Mouse (Mus musculus): ENCODE results near the gene Mtf1. TPM values are rescaled to one million over a fixed set of nuclear protein-coding genes. Genes with fewer than 3 reads are reported as not detected.

Gene Mtf1
- polyA plus RNA-seq, 1 experiment from 2014 or later = 12.8 TPM

DNA sequence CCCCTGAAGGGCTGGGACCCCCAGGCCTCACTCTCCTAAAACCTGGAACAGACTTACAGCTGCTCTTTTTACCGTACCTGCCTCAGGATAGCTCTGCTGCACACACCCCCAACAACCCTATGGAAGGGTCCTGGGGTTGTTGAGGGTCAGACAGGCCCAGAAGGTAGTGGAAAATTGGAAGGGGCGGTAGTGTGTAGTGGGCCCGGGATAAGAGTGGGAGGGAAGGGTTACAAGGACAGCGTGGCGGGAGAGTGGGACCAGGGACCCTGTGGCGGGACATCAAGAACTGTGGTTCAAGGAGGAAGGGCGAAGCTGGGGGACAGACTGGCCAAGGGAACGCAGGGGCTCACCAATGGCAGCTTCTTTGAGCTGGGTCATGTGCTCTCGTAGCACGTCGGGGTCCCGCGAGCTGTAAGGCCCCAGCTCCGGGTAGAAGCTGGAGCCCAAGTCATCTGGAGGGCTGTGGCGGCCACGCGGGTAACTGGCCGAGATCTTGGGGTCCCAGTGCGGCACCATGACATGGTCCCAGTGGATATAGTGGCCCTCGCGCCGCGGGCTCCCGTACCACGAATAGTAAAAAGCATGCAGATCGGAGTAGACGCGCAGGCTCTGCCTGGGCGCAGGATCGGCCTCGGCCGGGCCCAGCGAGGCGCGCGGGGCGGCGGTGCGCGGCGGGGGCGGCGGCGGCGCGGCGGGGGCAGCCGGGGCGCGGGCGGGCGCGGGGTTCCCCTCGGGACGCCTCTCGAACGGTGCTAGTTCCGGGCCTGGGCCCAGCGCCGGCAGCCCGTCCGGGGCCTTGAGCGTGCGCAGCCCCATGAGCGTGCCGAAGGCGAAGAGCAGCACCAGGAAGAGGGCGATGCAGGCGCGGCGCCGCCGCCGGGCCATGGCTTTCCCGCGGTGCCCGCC lies 59.6 kb downstream of the Mtf1 start, which contains the start of gene Maneal:
TSS of gene Maneal (minus strand) at position 889 of the 906 bp plus-strand sequence.
- ATAC-seq (ENCODE audit: insufficient number of reproducible peaks, insufficient read depth, low FRiP score, low TSS enrichment) = no peak
- whole genome bisulfite sequencing = 3% methylated on average over 62 of the region's 77 CpGs
- no peaks in the 10 kb centered on the region for H3K9me3 ChIP-seq
- H3K27ac ChIP-seq = no peak within 1 kb of the TSS
- H3K27me3 ChIP-seq = peaks cover 38% of the 10 kb centered on the region
- peak within 1 kb of the TSS; percentile 55 for H3K9ac ChIP-seq
- peak within 1 kb of the TSS; percentile 53 for H3K4me3 ChIP-seq
- peaks cover 6% of the 10 kb centered on the region; the same call in 1 of the 2 replicates for H3K36me3 ChIP-seq
- peak within 1 kb of the TSS; percentile 82 for H3K4me2 ChIP-seq (replicated peaks)
- peaks cover 15% of the 10 kb centered on the region for H3K4me1 ChIP-seq

- no peak overlapping the region for H3K4me3 ChIP-seq
- H3K9ac ChIP-seq = no peak overlapping the region
- 0 out of 2 replicates have a peak, but pooled peaks cover 4% of the 10 kb centered on the region for H3K9me3 ChIP-seq
- ATAC-seq (ENCODE audit: insufficient number of reproducible peaks, insufficient read depth, low FRiP score, low TSS enrichment) = no peak
- no peaks in the 10 kb centered on the region for H3K4me1 ChIP-seq
- H3K27me3 ChIP-seq = no peaks in the 10 kb centered on the region
- H3K36me3 ChIP-seq = no peaks in the 10 kb centered on the region
- WGBS = 100% methylated on average over 1 of the region's 1 CpGs
- H3K4me2 ChIP-seq (replicated peaks) = no peak overlapping the region
- H3K27ac ChIP-seq = no peak overlapping the region
These were observed 70.8 kb downstream of the Mtf1 start for GRCm38 (mm10) chr4:124872719-124873118.

GRCm38 (mm10) chr4:124880599-124880998 lies 78.7 kb downstream of the Mtf1 start, which contains the start of gene Epha10:
Gene Epha10 (plus strand): TSS chr4:124880899.
- Histone ChIP-seq H3K4me1 (peaks cover 13% of the 10 kb centered on the region), H3K9ac (no peak within 1 kb of the TSS)
- 7% methylated on average over 11 of the region's 11 CpGs for WGBS

DNA sequence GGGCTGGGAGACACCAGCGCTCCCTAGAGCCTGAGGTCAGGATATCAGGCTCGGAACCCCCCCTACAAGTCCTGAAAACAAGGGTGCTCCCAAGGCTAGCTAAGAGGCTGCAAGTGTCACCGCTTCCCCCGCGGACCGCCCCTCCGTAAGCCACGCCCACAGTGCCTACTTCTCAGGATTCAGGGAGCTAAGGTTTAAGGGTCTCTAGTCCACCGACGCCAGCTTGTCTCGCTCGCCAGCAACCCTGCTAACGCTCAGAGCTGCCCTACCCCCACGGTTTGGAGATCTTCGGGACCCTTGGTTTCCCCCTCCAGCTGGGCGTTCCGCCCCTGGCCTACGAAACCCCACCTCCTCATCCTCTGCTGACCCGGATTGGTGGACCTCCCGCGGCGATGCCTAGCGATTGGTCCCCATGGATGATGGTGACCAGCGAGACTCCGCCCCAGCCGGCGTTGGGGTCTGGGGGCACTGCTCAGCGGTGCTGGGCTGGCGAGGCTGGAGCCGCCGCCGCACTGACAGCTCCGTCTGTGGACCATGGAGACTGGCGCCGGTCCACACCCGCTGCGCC lies 79.5 kb downstream of the Mtf1 start:
- Histone ChIP-seq H3K27me3 (peaks cover 72% of the 10 kb centered on the region), H3K9me3 (no peaks in the 10 kb centered on the region), H3K4me2 (replicated peaks) (peak overlapping the region; percentile 66), H3K4me1 (peaks cover 13% of the 10 kb centered on the region), H3K27ac (no peak overlapping the region), H3K9ac (no peak overlapping the region), H3K4me3 (peak overlapping the region; percentile 33), H3K36me3 (no peaks in the 10 kb centered on the region)
- peak; percentile 74; the same call in 1 of the 2 replicates for ATAC-seq (ENCODE audit: insufficient number of reproducible peaks, insufficient read depth, low FRiP score, low TSS enrichment)
- WGBS = under 1% methylated on average over 37 of the region's 37 CpGs

More at GRCm38 (mm10) chr4:124880599-124880998, 78.7 kb downstream of the Mtf1 start, which contains the start of gene Epha10:
- no peaks in the 10 kb centered on the region for H3K36me3 ChIP-seq
- H3K9me3 ChIP-seq = no peaks in the 10 kb centered on the region
- ATAC-seq (ENCODE audit: insufficient number of reproducible peaks, insufficient read depth, low FRiP score, low TSS enrichment) = no peak
- H3K4me2 ChIP-seq (replicated peaks) = peak within 1 kb of the TSS; percentile 66
- H3K27ac ChIP-seq = no peak within 1 kb of the TSS
- peaks cover 64% of the 10 kb centered on the region for H3K27me3 ChIP-seq
- H3K4me3 ChIP-seq = peak within 1 kb of the TSS; percentile 33

- 0 out of 2 replicates have a peak, but pooled peaks have one; percentile 19 for ATAC-seq (ENCODE audit: insufficient number of reproducible peaks, insufficient read depth, low FRiP score, low TSS enrichment)
- Histone ChIP-seq H3K27me3 (peaks cover 78% of the 10 kb centered on the region), H3K4me2 (replicated peaks) (peak overlapping the region; percentile 66), H3K27ac (no peak overlapping the region), H3K9ac (no peak overlapping the region), H3K4me3 (peak overlapping the region; percentile 33), H3K4me1 (peaks cover 13% of the 10 kb centered on the region), H3K9me3 (no peaks in the 10 kb centered on the region), H3K36me3 (no peaks in the 10 kb centered on the region)
- under 1% methylated on average over 37 of the region's 37 CpGs for WGBS
These were observed 80.3 kb downstream of the Mtf1 start for GRCm38 (mm10) chr4:124882151-124882729.

DNA sequence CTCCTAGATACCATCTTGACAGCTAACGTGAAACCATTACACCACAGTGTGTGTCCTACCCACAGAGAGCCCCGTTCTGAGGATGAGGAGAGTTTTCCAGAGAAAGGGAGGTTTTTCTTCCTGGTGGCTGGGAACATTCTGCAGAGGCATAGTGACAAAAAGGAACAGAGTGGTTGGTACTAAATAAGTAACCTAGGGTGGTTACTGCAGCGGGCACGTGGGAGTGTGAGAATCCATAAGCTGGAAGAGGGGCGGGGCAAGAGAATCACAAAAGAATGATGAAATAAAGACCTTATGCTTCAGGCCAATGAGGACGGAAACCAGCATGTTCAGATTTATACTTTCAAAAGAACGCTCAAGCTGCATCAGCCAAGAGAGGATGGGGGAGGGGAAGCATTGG lies 86.8 kb downstream of the Mtf1 start:
- no peak for ATAC-seq (ENCODE audit: insufficient number of reproducible peaks, insufficient read depth, low FRiP score, low TSS enrichment)
- Histone ChIP-seq H3K9ac (no peak overlapping the region), H3K4me2 (replicated peaks) (no peak overlapping the region), H3K36me3 (no peaks in the 10 kb centered on the region), H3K4me3 (no peak overlapping the region), H3K27me3 (peaks cover 65% of the 10 kb centered on the region), H3K9me3 (no peaks in the 10 kb centered on the region), H3K4me1 (no peaks in the 10 kb centered on the region), H3K27ac (no peak overlapping the region)
- WGBS = 73% methylated on average over 7 of the region's 7 CpGs

DNA sequence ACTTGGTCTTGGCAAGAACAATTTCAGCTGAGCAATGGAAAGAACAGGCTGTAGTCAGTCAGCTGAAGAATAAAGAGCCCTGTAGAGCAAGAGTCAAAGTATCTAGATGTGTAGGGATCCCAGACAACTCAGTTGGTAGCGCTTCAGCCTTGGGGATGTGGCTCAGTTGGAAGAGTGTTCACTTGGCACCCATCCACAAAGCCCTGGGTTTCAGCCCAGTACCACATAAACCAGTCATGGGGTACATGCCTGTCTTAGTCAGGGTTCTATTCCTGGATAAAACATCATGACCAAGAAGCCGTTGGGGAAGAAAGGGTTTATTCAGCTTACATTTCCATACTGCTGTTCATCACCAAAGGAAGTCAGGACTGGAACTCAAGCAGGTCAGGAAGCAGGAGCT lies 88.0 kb downstream of the Mtf1 start:
- no peak for ATAC-seq (ENCODE audit: insufficient number of reproducible peaks, insufficient read depth, low FRiP score, low TSS enrichment)
- Histone ChIP-seq H3K4me2 (replicated peaks) (no peak overlapping the region), H3K36me3 (no peaks in the 10 kb centered on the region), H3K4me3 (no peak overlapping the region), H3K9me3 (no peaks in the 10 kb centered on the region), H3K27ac (no peak overlapping the region), H3K9ac (no peak overlapping the region), H3K4me1 (peaks cover 7% of the 10 kb centered on the region), H3K27me3 (peaks cover 68% of the 10 kb centered on the region)
- 90% methylated on average over 2 of the region's 2 CpGs for WGBS

GRCm38 (mm10) chr4:124890831-124891230 lies 88.9 kb downstream of the Mtf1 start:
- WGBS = 74% methylated on average over 5 of the region's 5 CpGs
- Histone ChIP-seq H3K9ac (no peak overlapping the region), H3K4me3 (no peak overlapping the region), H3K4me1 (peaks cover 9% of the 10 kb centered on the region), H3K27ac (no peak overlapping the region), H3K4me2 (replicated peaks) (no peak overlapping the region), H3K27me3 (peaks cover 70% of the 10 kb centered on the region), H3K9me3 (no peaks in the 10 kb centered on the region), H3K36me3 (no peaks in the 10 kb centered on the region)
- no peak for ATAC-seq (ENCODE audit: insufficient number of reproducible peaks, insufficient read depth, low FRiP score, low TSS enrichment)

GRCm38 (mm10) chr4:124893769-124894168 lies 91.9 kb downstream of the Mtf1 start:
- H3K27me3 ChIP-seq = peaks cover 78% of the 10 kb centered on the region

DNA sequence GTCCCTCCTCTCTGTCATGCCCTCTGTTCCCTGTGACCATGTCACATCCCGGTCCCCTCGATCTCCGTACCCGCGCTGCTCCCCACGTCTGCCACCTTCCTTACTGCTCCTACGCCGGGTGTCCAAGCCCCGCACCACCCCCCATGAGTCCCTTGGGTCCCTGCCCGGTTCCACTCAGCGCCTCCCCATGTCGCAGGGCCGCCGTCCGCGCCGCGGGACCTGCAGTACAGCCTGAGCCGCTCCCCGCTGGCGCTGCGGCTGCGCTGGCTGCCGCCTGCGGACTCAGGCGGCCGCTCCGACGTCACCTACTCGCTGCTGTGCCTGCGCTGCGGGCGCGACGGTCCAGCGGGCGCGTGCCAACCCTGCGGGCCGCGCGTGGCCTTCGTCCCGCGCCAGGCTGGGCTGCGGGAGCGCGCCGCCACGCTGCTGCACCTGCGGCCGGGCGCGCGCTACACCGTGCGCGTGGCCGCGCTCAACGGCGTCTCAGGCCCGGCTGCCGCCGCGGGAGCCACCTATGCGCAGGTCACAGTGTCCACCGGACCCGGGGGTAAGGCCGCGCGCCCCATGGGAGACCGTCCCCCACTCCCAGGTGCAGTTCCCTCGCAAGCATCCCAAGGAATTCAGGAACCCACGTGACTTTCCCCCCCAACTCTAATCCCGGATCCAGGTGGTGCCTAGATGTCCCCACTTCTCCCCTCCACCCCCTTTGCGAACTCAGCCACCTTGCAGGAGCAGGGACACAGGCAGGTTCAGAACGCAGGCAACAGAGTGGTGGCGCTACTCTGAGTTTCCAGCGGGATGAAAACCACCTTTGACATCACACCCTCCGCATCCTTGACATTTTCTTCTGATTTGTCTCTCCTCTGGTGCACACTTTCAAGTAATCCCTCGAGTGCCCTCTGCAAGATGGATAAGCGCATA lies 92.9 kb downstream of the Mtf1 start:
- no peak for ATAC-seq (ENCODE audit: insufficient number of reproducible peaks, insufficient read depth, low FRiP score, low TSS enrichment)

More at GRCm38 (mm10) chr4:124893769-124894168, 91.9 kb downstream of the Mtf1 start:
- Histone ChIP-seq H3K9me3 (no peaks in the 10 kb centered on the region), H3K4me2 (replicated peaks) (no peak overlapping the region), H3K36me3 (no peaks in the 10 kb centered on the region), H3K4me1 (peaks cover 9% of the 10 kb centered on the region), H3K9ac (no peak overlapping the region), H3K27ac (no peak overlapping the region), H3K4me3 (no peak overlapping the region; the same call in 1 of the 2 replicates)
- WGBS = 38% methylated on average over 6 of the region's 6 CpGs
- ATAC-seq (ENCODE audit: insufficient number of reproducible peaks, insufficient read depth, low FRiP score, low TSS enrichment) = no peak

GRCm38 (mm10) chr4:124898428-124898827 lies 96.5 kb downstream of the Mtf1 start:
- H3K27me3 ChIP-seq = peaks cover 68% of the 10 kb centered on the region
- WGBS = 38% methylated on average over 10 of the region's 10 CpGs

More for the DNA sequence above, 92.9 kb downstream of the Mtf1 start:
- H3K27me3 ChIP-seq = peaks cover 85% of the 10 kb centered on the region
- peaks cover 9% of the 10 kb centered on the region for H3K4me1 ChIP-seq
- peak overlapping the region; percentile 47 for H3K4me3 ChIP-seq
- H3K36me3 ChIP-seq = no peaks in the 10 kb centered on the region
- H3K27ac ChIP-seq = no peak overlapping the region
- H3K9ac ChIP-seq = peak overlapping the region; percentile 30; the same call in 1 of the 2 replicates
- H3K4me2 ChIP-seq (replicated peaks) = peak overlapping the region; percentile 80
- 2% methylated on average over 83 of the region's 83 CpGs for WGBS
- H3K9me3 ChIP-seq = no peaks in the 10 kb centered on the region

More at GRCm38 (mm10) chr4:124898428-124898827, 96.5 kb downstream of the Mtf1 start:
- Histone ChIP-seq H3K4me1 (peaks cover 9% of the 10 kb centered on the region), H3K4me3 (no peak overlapping the region), H3K36me3 (no peaks in the 10 kb centered on the region), H3K9ac (no peak overlapping the region), H3K4me2 (replicated peaks) (no peak overlapping the region), H3K9me3 (no peaks in the 10 kb centered on the region), H3K27ac (no peak overlapping the region)
- no peak for ATAC-seq (ENCODE audit: insufficient number of reproducible peaks, insufficient read depth, low FRiP score, low TSS enrichment)
